In genomic region chr14:101781219-101781618, GRCm38 (mm10) we compare ENCODE assay signal across 35 mouse cellular contexts. TPM values are rescaled to one million over a fixed set of nuclear protein-coding genes. Genes with fewer than 3 reads are reported as not detected.
DNase-seq lines count a peak whose midpoint lies in the region; ATAC-seq and TF ChIP-seq lines count a peak whose summit lies in the region.
"Had no signal": no experiment of that assay in that cellular context is flagged by ENCODE, and none has a peak within 500 bp of the region (broad histone marks: within the 10 kb centered on the region; RNA-seq: fewer than 3 reads in every experiment).

No protein-coding gene starts in this region.

- in situ Hi-C loops in ES-E14 (cut with MboI; ENCODE audit: low sequenced_read_pairs in 2 of 2, unreplicated experiment in 2 of 2), result loop anchor here in 1 of 2 experiments (25.0 kb wide), 1 partner anchor 731 kb away; no protein-coding TSS in a partner anchor

- H3K4me2 ChIP-seq in hindbrain, embryonic 13.5 days, result no peak overlapping the region
- no peak overlapping the region for H3K4me2 ChIP-seq in hindbrain, postnatal 0 days (ENCODE audit: low read depth, low read length)
- no peak overlapping the region for H3K4me2 ChIP-seq in intestine, embryonic 16.5 days (ENCODE audit: low read depth, low read length)
- H3K4me2 ChIP-seq: embryonic facial prominence, embryonic 15.5 days; forebrain, embryonic 13.5 days; heart, embryonic 12.5 days; hindbrain, embryonic 15.5 days; kidney, embryonic 15.5 days; limb, embryonic 13.5 days; liver, embryonic 11.5 days; lung, embryonic 15.5 days; midbrain, embryonic 13.5 days had no signal

- H3K9me3 ChIP-seq in hindbrain, embryonic 13.5 days, result no peaks in the 10 kb centered on the region
- H3K9me3 ChIP-seq in hindbrain, postnatal 0 days (ENCODE audit: low read length), result no peaks in the 10 kb centered on the region
- no peaks in the 10 kb centered on the region for H3K9me3 ChIP-seq in ES-Bruce4 (replicated peaks; ENCODE audit: control insufficient read depth, insufficient read depth, low read length, poor library complexity, severe bottlenecking)
- no peaks in the 10 kb centered on the region for H3K9me3 ChIP-seq in ES-E14 (ENCODE audit: control insufficient read depth, insufficient read depth, low read depth, low read length)
- H3K9me3 ChIP-seq in intestine, embryonic 16.5 days (ENCODE audit: control insufficient read depth, low read length), result no peaks in the 10 kb centered on the region
- no peaks in the 10 kb centered on the region for H3K9me3 ChIP-seq in midbrain, embryonic 10.5 days (replicated peaks)
- H3K9me3 ChIP-seq: embryonic facial prominence, embryonic 10.5 days; embryonic facial prominence, embryonic 15.5 days; forebrain, embryonic 13.5 days; heart, embryonic 12.5 days; hindbrain, embryonic 15.5 days; kidney, embryonic 15.5 days; limb, embryonic 13.5 days; lung, embryonic 15.5 days; megakaryocyte, embryonic 14.5 days; midbrain, embryonic 13.5 days had no signal

- no peak overlapping the region for H3K4me3 ChIP-seq in hindbrain, embryonic 13.5 days
- no peak overlapping the region for H3K4me3 ChIP-seq in hindbrain, postnatal 0 days (ENCODE audit: low read length)
- no peak overlapping the region for H3K4me3 ChIP-seq in ES-Bruce4 (ENCODE audit: low read depth, low read length)
- H3K4me3 ChIP-seq in ES-E14 (ENCODE audit: insufficient read depth in 1 of 2, low read depth in 1 of 2, low read length in 2 of 2, poor library complexity in 1 of 2, severe bottlenecking in 1 of 2), result no peak overlapping the region; a peak in 1 of 4 replicates
- no peak overlapping the region for H3K4me3 ChIP-seq in intestine, embryonic 16.5 days (ENCODE audit: low read length)
- H3K4me3 ChIP-seq in midbrain, embryonic 10.5 days, result no peak overlapping the region
- H3K4me3 ChIP-seq: embryonic facial prominence, embryonic 10.5 days; embryonic facial prominence, embryonic 15.5 days; forebrain, embryonic 13.5 days; heart, adult 2 months; heart, embryonic 12.5 days; hindbrain, embryonic 15.5 days; kidney, embryonic 15.5 days; limb, embryonic 13.5 days; lung, embryonic 15.5 days; megakaryocyte, embryonic 14.5 days; midbrain, embryonic 13.5 days had no signal

- WGBS in hindbrain, embryonic 13.5 days, result 79% methylated on average over 11 of the region's 11 CpGs
- WGBS in hindbrain, postnatal 0 days, result 81% methylated on average over 11 of the region's 11 CpGs
- WGBS in intestine, embryonic 16.5 days, result 67% methylated on average over 11 of the region's 11 CpGs
- 74% methylated on average over 11 of the region's 11 CpGs for WGBS in midbrain, embryonic 10.5 days

- H3K36me3 ChIP-seq in hindbrain, embryonic 13.5 days, result no peaks in the 10 kb centered on the region
- H3K36me3 ChIP-seq in hindbrain, postnatal 0 days (ENCODE audit: insufficient read depth, low read length), result no peaks in the 10 kb centered on the region
- H3K36me3 ChIP-seq in ES-Bruce4 (ENCODE audit: control insufficient read depth, insufficient read depth, low read length, poor library complexity, severe bottlenecking), result no peaks in the 10 kb centered on the region
- H3K36me3 ChIP-seq in ES-E14 (ENCODE audit: control insufficient read depth, insufficient read depth, low read length, poor library complexity, severe bottlenecking), result no peaks in the 10 kb centered on the region
- no peaks in the 10 kb centered on the region for H3K36me3 ChIP-seq in intestine, embryonic 16.5 days (ENCODE audit: control insufficient read depth, insufficient read depth, low read length)
- no peaks in the 10 kb centered on the region for H3K36me3 ChIP-seq in midbrain, embryonic 10.5 days
- H3K36me3 ChIP-seq: embryonic facial prominence, embryonic 10.5 days; embryonic facial prominence, embryonic 15.5 days; heart, embryonic 12.5 days; hindbrain, embryonic 15.5 days; kidney, embryonic 15.5 days; limb, embryonic 13.5 days; lung, embryonic 15.5 days; midbrain, embryonic 13.5 days had no signal

- H3K4me1 ChIP-seq in hindbrain, embryonic 13.5 days (replicated peaks), result no peaks in the 10 kb centered on the region; the same call in 1 of the 2 replicates
- H3K4me1 ChIP-seq in hindbrain, postnatal 0 days (ENCODE audit: insufficient read depth, low read length), result no peaks in the 10 kb centered on the region
- peaks cover 10% of the 10 kb centered on the region for H3K4me1 ChIP-seq in ES-Bruce4 (ENCODE audit: control insufficient read depth, insufficient read depth, low read length)
- peaks cover 8 to 23% of the 10 kb centered on the region in 2 experiments for H3K4me1 ChIP-seq in ES-E14 (ENCODE audit: control insufficient read depth in 2 of 2, insufficient read depth in 2 of 2, low read length in 2 of 2, poor library complexity in 1 of 2)
- no peaks in the 10 kb centered on the region for H3K4me1 ChIP-seq in intestine, embryonic 16.5 days (ENCODE audit: control insufficient read depth, insufficient read depth, low read length)
- peaks cover 6% of the 10 kb centered on the region; the same call in 1 of the 2 replicates for H3K4me1 ChIP-seq in midbrain, embryonic 10.5 days
- H3K4me1 ChIP-seq: embryonic facial prominence, embryonic 10.5 days; embryonic facial prominence, embryonic 15.5 days; hindbrain, embryonic 15.5 days; kidney, embryonic 15.5 days; limb, embryonic 13.5 days; lung, embryonic 15.5 days; megakaryocyte, embryonic 14.5 days had no signal

- ATAC-seq in hindbrain, embryonic 13.5 days (ENCODE audit: low FRiP score), result peak; percentile 30; the same call in 1 of the 2 replicates
- no peak for ATAC-seq in hindbrain, postnatal 0 days
- ATAC-seq in intestine, embryonic 16.5 days, result peak; percentile 56
- ATAC-seq: activated CD4-positive, CD25-positive, alpha-beta regulatory T cell, adult 4 months had no signal

- TF ChIP-seq POLR2A in ES-Bruce4 (IDR thresholded peaks at IDR 0.05; ENCODE audit: insufficient read depth, low read length), result no peak

- H3K27ac ChIP-seq in hindbrain, embryonic 13.5 days, result no peak overlapping the region
- H3K27ac ChIP-seq in hindbrain, postnatal 0 days, result no peak overlapping the region
- H3K27ac ChIP-seq in ES-Bruce4 (ENCODE audit: insufficient read depth, low read length) (peak overlapping the region; percentile 31; the same call in 1 of the 2 replicates), ES-E14 (ENCODE audit: insufficient read depth, low read depth, low read length, poor library complexity, severe bottlenecking) (no peak overlapping the region)
- 0 out of 2 replicates have a peak overlapping the region, but pooled peaks have one; percentile 6 for H3K27ac ChIP-seq in intestine, embryonic 16.5 days (ENCODE audit: low read length)
- no peak overlapping the region for H3K27ac ChIP-seq in midbrain, embryonic 10.5 days (replicated peaks)
- H3K27ac ChIP-seq: embryonic facial prominence, embryonic 10.5 days; embryonic facial prominence, embryonic 15.5 days; forebrain, embryonic 13.5 days; heart, adult 2 months; hindbrain, embryonic 15.5 days; kidney, embryonic 15.5 days; limb, embryonic 13.5 days; lung, embryonic 15.5 days; midbrain, embryonic 13.5 days had no signal

- DNase-seq in hindbrain, postnatal 0 days (ENCODE audit: low spot score), result no peak
- DNase-seq in ES-E14 (ENCODE audit: low read depth, low spot score), result peak; percentile 53
- DNase-seq in cerebellum, postnatal 10 days, result no peak
- DNase-seq in urinary bladder, postnatal 4 days (ENCODE audit: low spot score in 2 of 2), result no peak
- DNase-seq in midbrain, embryonic 10.5 days (ENCODE audit: low spot score), result no peak
- DNase-seq: adrenal gland, postnatal 25 days; B cell, adult 2 months; cerebellum, adult 2 months; gastrocnemius, postnatal 25 days; kidney, adult 11 months; right cerebral cortex, postnatal 14 days had no signal

- H3K9ac ChIP-seq in hindbrain, embryonic 13.5 days, result no peak overlapping the region
- no peak overlapping the region for H3K9ac ChIP-seq in hindbrain, postnatal 0 days (replicated peaks; ENCODE audit: low read length)
- H3K9ac ChIP-seq in ES-Bruce4 (ENCODE audit: low read depth, poor library complexity, severe bottlenecking), result no peak overlapping the region
- H3K9ac ChIP-seq in ES-E14 (ENCODE audit: insufficient read depth, low read depth, low read length, poor library complexity, severe bottlenecking), result no peak overlapping the region
- no peak overlapping the region for H3K9ac ChIP-seq in intestine, embryonic 16.5 days (ENCODE audit: low read depth, low read length)
- H3K9ac ChIP-seq: embryonic facial prominence, embryonic 15.5 days; forebrain, embryonic 13.5 days; heart, embryonic 12.5 days; hindbrain, embryonic 15.5 days; kidney, embryonic 15.5 days; limb, embryonic 13.5 days; lung, embryonic 15.5 days; midbrain, embryonic 13.5 days had no signal

- no peaks in the 10 kb centered on the region for H3K27me3 ChIP-seq in hindbrain, embryonic 13.5 days
- no peaks in the 10 kb centered on the region for H3K27me3 ChIP-seq in hindbrain, postnatal 0 days (ENCODE audit: insufficient read depth, low read length)
- H3K27me3 ChIP-seq in ES-Bruce4 (ENCODE audit: control insufficient read depth, insufficient read depth, low read length, poor library complexity, severe bottlenecking), result no peaks in the 10 kb centered on the region
- H3K27me3 ChIP-seq in intestine, embryonic 16.5 days (replicated peaks; ENCODE audit: control insufficient read depth, insufficient read depth, low read length), result no peaks in the 10 kb centered on the region
- H3K27me3 ChIP-seq in midbrain, embryonic 10.5 days (ENCODE audit: low read depth, poor library complexity, severe bottlenecking), result no peaks in the 10 kb centered on the region
- H3K27me3 ChIP-seq: embryonic facial prominence, embryonic 15.5 days; forebrain, embryonic 13.5 days; heart, embryonic 12.5 days; hindbrain, embryonic 15.5 days; kidney, embryonic 15.5 days; limb, embryonic 13.5 days; lung, embryonic 15.5 days; megakaryocyte, embryonic 14.5 days; midbrain, embryonic 13.5 days had no signal

- TF ChIP-seq EP300 in ES-Bruce4 (IDR thresholded peaks at IDR 0.05; ENCODE audit: insufficient read depth, low read depth, low read length), result 0 out of 2 replicates have a peak, but pooled peaks have one; percentile 14

- no peak for TF ChIP-seq CTCF in hindbrain, postnatal 0 days (IDR thresholded peaks at IDR 0.05; ENCODE audit: low read depth)
- TF ChIP-seq CTCF in ES-Bruce4 (IDR thresholded peaks at IDR 0.05; ENCODE audit: low read depth, low read length), result no peak

RNA-seq across cellular contexts. Expression of gene Lmo7, which starts 51.5 kb away (rescaled TPM):
- polyA plus RNA-seq in hindbrain, embryonic 13.5 days (2015; fragmentation: Nextera tagmentation; extraction: Ambion mirVana), result 1.4 and 1.8 TPM in 2 replicates
- 2.9 and 10.6 TPM in 2 replicates for total RNA-seq in hindbrain, postnatal 0 days (2014; rRNA removed)
- 2.3 TPM in 2 replicates for polyA plus RNA-seq in hindbrain, postnatal 0 days (2015; fragmentation: Nextera tagmentation; extraction: Ambion mirVana)
- 27.0 and 28.2 TPM in 2 replicates for polyA plus RNA-seq in ES-Bruce4 (2011; ENCODE audit: insufficient read depth, insufficient read length, low read depth, missing spikeins)
- 19.4 and 23.1 TPM in 2 replicates for total RNA-seq in ES-E14 (2012; rRNA removed)
- polyA plus RNA-seq in intestine, embryonic 16.5 days (2015; fragmentation: Nextera tagmentation; extraction: Ambion mirVana), result 19.4 and 21.8 TPM in 2 replicates
- 1.7 and 1.8 TPM in 2 replicates for polyA plus RNA-seq in midbrain, embryonic 10.5 days (2016; fragmentation: Nextera tagmentation; extraction: Ambion mirVana)

RNA-seq across cellular contexts. Expression of gene Gm9922, which starts 51.6 kb away (rescaled TPM):
- not detected in 2 replicates for polyA plus RNA-seq in hindbrain, embryonic 13.5 days (2015; fragmentation: Nextera tagmentation; extraction: Ambion mirVana)
- total RNA-seq in hindbrain, postnatal 0 days (2014; rRNA removed), result not detected in 2 replicates
- 0.51 and 0.97 TPM in 2 replicates for polyA plus RNA-seq in hindbrain, postnatal 0 days (2015; fragmentation: Nextera tagmentation; extraction: Ambion mirVana)
- not detected in 2 replicates for polyA plus RNA-seq in ES-Bruce4 (2011; ENCODE audit: insufficient read depth, insufficient read length, low read depth, missing spikeins)
- total RNA-seq in ES-E14 (2012; rRNA removed), result 0.62 and 0.74 TPM in 2 replicates
- 0.35 and 0.61 TPM in 2 replicates for polyA plus RNA-seq in intestine, embryonic 16.5 days (2015; fragmentation: Nextera tagmentation; extraction: Ambion mirVana)
- 1.1 TPM in 1 of 2 replicates, not detected in the other for polyA plus RNA-seq in midbrain, embryonic 10.5 days (2016; fragmentation: Nextera tagmentation; extraction: Ambion mirVana)
- total RNA-seq: gastrocnemius, postnatal 25 days; hematopoietic stem cell, adult 5-6 weeks; layer of hippocampus, adult 18-20 months; layer of hippocampus, postnatal 14 days; left cerebral cortex, adult 8-10 months; left cerebral cortex, postnatal 36 days had no signal
- polyA plus RNA-seq: activated CD4-positive, CD25-positive, alpha-beta regulatory T cell, adult 4 months; forebrain, embryonic 13.5 days; hindbrain, embryonic 15.5 days; liver, embryonic 11.5 days; liver, embryonic 16.5 days; midbrain, embryonic 13.5 days; neural tube, embryonic 14.5 days; testis, adult 2 months had no signal

Comparison
In these comparisons a context has a peak if more than half of its experiments do, and no peak if none do; other contexts are left out.
1. H3K27ac ChIP-seq: peak in ES-Bruce4 (single experiment) and intestine, embryonic 16.5 days (single experiment); none in hindbrain, embryonic 13.5 days (single experiment), hindbrain, postnatal 0 days (single experiment), ES-E14 (single experiment) and midbrain, embryonic 10.5 days (single experiment).